Mouse (Mus musculus): ENCODE measurements around the gene Golph3l. TPM values are rescaled to one million over a fixed set of nuclear protein-coding genes. Genes with fewer than 3 reads are reported as not detected.
"Not testable (repeated sequence)": the region's sequence is repeated elsewhere in the genome, so short reads cannot be mapped to it uniquely, and the experiment has no call there.

The Golph3l gene
- polyA plus RNA-seq, 1 experiment from 2014 or later, result 25.6 TPM

DNA sequence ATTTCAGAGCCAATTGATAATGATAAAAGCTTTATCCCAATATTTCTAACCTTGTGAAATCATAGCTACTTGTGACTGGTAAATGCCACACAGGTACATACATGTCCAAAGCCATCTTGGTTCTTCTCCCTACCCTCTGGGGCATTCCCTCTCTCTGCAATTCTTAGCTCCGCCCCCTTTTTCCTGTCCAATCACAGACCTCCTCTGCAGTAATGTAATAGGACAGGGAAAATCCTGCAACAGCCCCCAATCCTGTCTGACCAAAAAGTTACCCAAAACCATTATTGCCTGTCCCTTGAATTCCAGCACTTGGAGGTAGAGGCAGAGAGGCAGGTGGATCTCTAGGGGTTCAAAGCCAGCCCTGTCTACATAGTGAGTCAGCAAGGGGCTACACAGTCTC, 32.5 kb downstream of the Golph3l start:
- no peaks in the 10 kb centered on the region for H3K27me3 ChIP-seq (replicated peaks; ENCODE audit: control insufficient read depth, insufficient read depth, low read length)
- H3K4me3 ChIP-seq (ENCODE audit: low read length), result no peak overlapping the region
- 77% methylated on average over 1 of the region's 1 CpGs for WGBS
- peaks cover 9% of the 10 kb centered on the region for H3K4me1 ChIP-seq (ENCODE audit: control insufficient read depth, insufficient read depth, low read depth, low read length)
- H3K9me3 ChIP-seq (ENCODE audit: control insufficient read depth, low read length), result no peaks in the 10 kb centered on the region
- no peak overlapping the region for H3K27ac ChIP-seq (ENCODE audit: low read depth, low read length)
- no peak overlapping the region for H3K9ac ChIP-seq (ENCODE audit: low read depth, low read length)
- no peak overlapping the region for H3K4me2 ChIP-seq (ENCODE audit: low read length)
- ATAC-seq, result no peak
- H3K36me3 ChIP-seq (ENCODE audit: control insufficient read depth, insufficient read depth, low read length), result peaks cover 17% of the 10 kb centered on the region

GRCm38 (mm10) chr3:95622421-95622820, 33.7 kb downstream of the Golph3l start:
- H3K9me3 ChIP-seq (ENCODE audit: control insufficient read depth, low read length); H3K27me3 ChIP-seq (replicated peaks; ENCODE audit: control insufficient read depth, insufficient read depth, low read length); H3K4me2 ChIP-seq (ENCODE audit: low read length); H3K4me3 ChIP-seq (ENCODE audit: low read length); ATAC-seq; H3K9ac ChIP-seq (ENCODE audit: low read depth, low read length); H3K27ac ChIP-seq (ENCODE audit: low read depth, low read length): not testable (repeated sequence)
- peaks cover 17% of the 10 kb centered on the region for H3K4me1 ChIP-seq (ENCODE audit: control insufficient read depth, insufficient read depth, low read depth, low read length)
- 93% methylated on average over 20 of the region's 20 CpGs for WGBS
- H3K36me3 ChIP-seq (ENCODE audit: control insufficient read depth, insufficient read depth, low read length), result peaks cover 18% of the 10 kb centered on the region

DNA sequence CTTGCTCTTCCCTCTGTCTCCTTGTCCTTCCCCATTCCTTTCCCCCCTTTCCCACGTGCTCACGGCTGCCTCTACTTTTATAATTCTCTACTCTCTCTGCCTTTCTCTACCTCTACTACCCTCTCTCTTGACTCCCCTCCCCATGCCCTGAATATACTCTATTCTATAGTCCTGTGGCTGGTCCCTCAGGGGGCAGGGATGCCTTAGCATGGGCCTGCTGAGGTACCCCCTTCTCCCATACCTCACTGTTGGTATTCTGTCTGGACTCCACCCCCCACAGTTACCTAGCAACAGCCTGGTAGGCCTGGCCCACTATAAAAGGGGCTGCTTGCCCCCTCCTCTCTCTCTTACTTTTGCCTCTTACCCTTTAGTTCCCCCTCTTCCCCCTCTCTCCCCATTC, 34.8 kb downstream of the Golph3l start:
- no peak overlapping the region for H3K4me3 ChIP-seq (ENCODE audit: low read length)
- WGBS, result 52% methylated on average over 2 of the region's 2 CpGs

DNA sequence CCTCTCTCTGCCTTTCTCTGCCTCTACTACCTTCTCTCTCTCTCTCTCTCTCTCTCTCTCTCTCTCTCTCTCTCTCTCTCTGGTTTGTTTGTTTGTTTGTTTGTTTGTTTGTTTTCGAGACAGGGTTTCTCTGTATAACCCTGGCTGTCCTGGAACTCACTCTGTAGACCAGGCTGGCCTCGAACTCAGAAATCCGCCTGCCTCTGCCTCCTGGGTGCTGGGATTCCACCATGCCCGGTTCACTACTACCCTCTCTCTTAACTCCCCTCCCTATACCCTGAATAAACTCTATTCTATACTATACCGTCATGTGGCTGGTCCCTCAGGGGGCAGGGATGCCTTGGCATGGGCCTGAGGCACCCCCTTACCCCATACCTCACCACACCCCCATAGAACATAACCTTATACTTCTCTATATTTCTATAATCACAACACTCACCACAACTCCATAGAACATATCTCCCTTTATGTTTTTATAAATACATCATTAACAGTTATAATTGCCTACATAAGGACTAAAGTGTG, 35.3 kb downstream of the Golph3l start:
- Histone ChIP-seq H3K4me1 (ENCODE audit: control insufficient read depth, insufficient read depth, low read depth, low read length) (peaks cover 17% of the 10 kb centered on the region), H3K9ac (ENCODE audit: low read depth, low read length) (peak overlapping the region; percentile 60; the same call in 1 of the 2 replicates), H3K4me2 (ENCODE audit: low read length) (peak overlapping the region; percentile 68), H3K27ac (ENCODE audit: low read depth, low read length) (peak overlapping the region; percentile 86), H3K4me3 (ENCODE audit: low read length) (peak overlapping the region; percentile 40), H3K36me3 (ENCODE audit: control insufficient read depth, insufficient read depth, low read length) (peaks cover 15% of the 10 kb centered on the region)
- ATAC-seq; H3K9me3 ChIP-seq (ENCODE audit: control insufficient read depth, low read length); H3K27me3 ChIP-seq (replicated peaks; ENCODE audit: control insufficient read depth, insufficient read depth, low read length): not testable (repeated sequence)
- WGBS, result 67% methylated on average over 5 of the region's 5 CpGs

More for the DNA sequence above, 34.8 kb downstream of the Golph3l start:
- H3K27ac ChIP-seq (ENCODE audit: low read depth, low read length), result no peak overlapping the region
- H3K9me3 ChIP-seq (ENCODE audit: control insufficient read depth, low read length), result no peaks in the 10 kb centered on the region
- no peak overlapping the region for H3K4me2 ChIP-seq (ENCODE audit: low read length)
- H3K4me1 ChIP-seq (ENCODE audit: control insufficient read depth, insufficient read depth, low read depth, low read length), result peaks cover 17% of the 10 kb centered on the region
- no peak overlapping the region for H3K9ac ChIP-seq (ENCODE audit: low read depth, low read length)
- no peak for ATAC-seq
- peaks cover 14% of the 10 kb centered on the region for H3K36me3 ChIP-seq (ENCODE audit: control insufficient read depth, insufficient read depth, low read length)
- no peaks in the 10 kb centered on the region for H3K27me3 ChIP-seq (replicated peaks; ENCODE audit: control insufficient read depth, insufficient read depth, low read length)

GRCm38 (mm10) chr3:95624628-95625503, 36.1 kb downstream of the Golph3l start, which contains the start of gene Ensa:
TSS of gene Ensa (plus strand) at chr3:95624993.
- Histone ChIP-seq H3K9me3 (ENCODE audit: control insufficient read depth, low read length) (no peaks in the 10 kb centered on the region), H3K4me1 (ENCODE audit: control insufficient read depth, insufficient read depth, low read depth, low read length) (peaks cover 17% of the 10 kb centered on the region), H3K27ac (ENCODE audit: low read depth, low read length) (peak within 1 kb of the TSS; percentile 96), H3K4me2 (ENCODE audit: low read length) (peak within 1 kb of the TSS; percentile 83), H3K4me3 (ENCODE audit: low read length) (peak within 1 kb of the TSS; percentile 68), H3K36me3 (ENCODE audit: control insufficient read depth, insufficient read depth, low read length) (peaks cover 20% of the 10 kb centered on the region), H3K27me3 (replicated peaks; ENCODE audit: control insufficient read depth, insufficient read depth, low read length) (no peaks in the 10 kb centered on the region), H3K9ac (ENCODE audit: low read depth, low read length) (peak within 1 kb of the TSS; percentile 79)
- peak; percentile 99 for ATAC-seq
- WGBS, result under 1% methylated on average over 44 of the region's 44 CpGs

DNA sequence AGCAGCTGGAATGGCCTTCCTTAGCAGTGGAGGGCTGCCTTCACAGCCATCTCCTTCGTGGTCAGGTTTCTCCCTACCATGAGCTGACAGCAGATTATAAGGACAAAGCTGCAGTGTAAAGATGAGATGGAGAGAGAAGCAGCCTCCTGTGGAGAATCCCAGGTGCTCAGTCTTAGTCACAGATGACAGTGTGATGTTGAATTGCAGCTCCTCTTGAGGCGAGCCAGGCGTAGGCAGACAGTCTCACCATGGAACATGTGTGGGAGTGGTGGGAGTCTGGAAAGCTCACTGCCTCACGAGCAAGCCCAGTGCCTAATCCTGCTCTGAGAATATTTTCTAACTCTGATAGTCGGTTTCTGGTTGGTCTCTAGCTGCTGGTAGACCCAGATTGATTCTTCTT, 39.0 kb downstream of the Golph3l start:
- H3K27ac ChIP-seq (ENCODE audit: low read depth, low read length), result no peak overlapping the region
- H3K27me3 ChIP-seq (replicated peaks; ENCODE audit: control insufficient read depth, insufficient read depth, low read length), result no peaks in the 10 kb centered on the region
- no peak overlapping the region for H3K9ac ChIP-seq (ENCODE audit: low read depth, low read length)
- WGBS, result 92% methylated on average over 5 of the region's 5 CpGs
- H3K4me3 ChIP-seq (ENCODE audit: low read length), result no peak overlapping the region
- H3K4me2 ChIP-seq (ENCODE audit: low read length), result no peak overlapping the region
- no peaks in the 10 kb centered on the region for H3K9me3 ChIP-seq (ENCODE audit: control insufficient read depth, low read length)
- peaks cover 31% of the 10 kb centered on the region for H3K36me3 ChIP-seq (ENCODE audit: control insufficient read depth, insufficient read depth, low read length)
- no peak for ATAC-seq
- H3K4me1 ChIP-seq (ENCODE audit: control insufficient read depth, insufficient read depth, low read depth, low read length), result peaks cover 17% of the 10 kb centered on the region

DNA sequence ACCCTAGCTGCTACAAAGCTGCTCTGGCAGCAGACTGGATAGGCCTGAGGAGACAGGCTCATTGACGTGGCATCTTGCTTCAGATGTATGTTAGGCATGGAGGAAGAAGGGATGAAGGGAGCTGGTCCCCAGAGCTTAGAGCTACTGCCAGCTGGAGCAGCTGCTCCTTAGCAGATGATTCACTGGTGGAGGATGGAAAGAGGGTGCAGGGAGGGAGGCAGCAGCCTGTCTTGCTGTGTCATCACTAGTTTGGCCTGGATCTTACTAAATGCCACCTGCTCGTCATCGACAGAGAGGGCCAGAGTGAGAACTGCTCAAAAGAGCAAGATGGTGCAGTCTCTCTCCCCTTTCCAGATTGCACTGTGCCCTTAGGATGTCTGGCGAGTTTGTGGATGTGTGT, 41.0 kb downstream of the Golph3l start:
- Histone ChIP-seq H3K9ac (ENCODE audit: low read depth, low read length) (no peak overlapping the region; the same call in 1 of the 2 replicates), H3K36me3 (ENCODE audit: control insufficient read depth, insufficient read depth, low read length) (peaks cover 34% of the 10 kb centered on the region), H3K27ac (ENCODE audit: low read depth, low read length) (no peak overlapping the region), H3K4me1 (ENCODE audit: control insufficient read depth, insufficient read depth, low read depth, low read length) (peaks cover 15% of the 10 kb centered on the region), H3K9me3 (ENCODE audit: control insufficient read depth, low read length) (no peaks in the 10 kb centered on the region), H3K4me3 (ENCODE audit: low read length) (no peak overlapping the region), H3K4me2 (ENCODE audit: low read length) (no peak overlapping the region), H3K27me3 (replicated peaks; ENCODE audit: control insufficient read depth, insufficient read depth, low read length) (no peaks in the 10 kb centered on the region)
- no peak for ATAC-seq
- WGBS, result 67% methylated on average over 4 of the region's 4 CpGs

GRCm38 (mm10) chr3:95630856-95631255, 42.1 kb downstream of the Golph3l start:
- no peak overlapping the region for H3K27ac ChIP-seq (ENCODE audit: low read depth, low read length)
- no peak overlapping the region for H3K4me2 ChIP-seq (ENCODE audit: low read length)
- H3K36me3 ChIP-seq (ENCODE audit: control insufficient read depth, insufficient read depth, low read length), result peaks cover 34% of the 10 kb centered on the region
- no peak for ATAC-seq
- H3K9me3 ChIP-seq (ENCODE audit: control insufficient read depth, low read length), result no peaks in the 10 kb centered on the region
- no peaks in the 10 kb centered on the region for H3K27me3 ChIP-seq (replicated peaks; ENCODE audit: control insufficient read depth, insufficient read depth, low read length)
- H3K9ac ChIP-seq (ENCODE audit: low read depth, low read length), result no peak overlapping the region
- H3K4me3 ChIP-seq (ENCODE audit: low read length), result no peak overlapping the region
- peaks cover 12% of the 10 kb centered on the region for H3K4me1 ChIP-seq (ENCODE audit: control insufficient read depth, insufficient read depth, low read depth, low read length)
- 88% methylated on average over 3 of the region's 3 CpGs for WGBS

GRCm38 (mm10) chr3:95631304-95631703, 42.6 kb downstream of the Golph3l start:
- Histone ChIP-seq H3K4me1 (ENCODE audit: control insufficient read depth, insufficient read depth, low read depth, low read length) (peaks cover 8% of the 10 kb centered on the region), H3K9me3 (ENCODE audit: control insufficient read depth, low read length) (no peaks in the 10 kb centered on the region), H3K27me3 (replicated peaks; ENCODE audit: control insufficient read depth, insufficient read depth, low read length) (no peaks in the 10 kb centered on the region), H3K9ac (ENCODE audit: low read depth, low read length) (no peak overlapping the region), H3K36me3 (ENCODE audit: control insufficient read depth, insufficient read depth, low read length) (peaks cover 34% of the 10 kb centered on the region), H3K4me3 (ENCODE audit: low read length) (no peak overlapping the region), H3K4me2 (ENCODE audit: low read length) (no peak overlapping the region), H3K27ac (ENCODE audit: low read depth, low read length) (no peak overlapping the region)
- no peak for ATAC-seq
- 74% methylated on average over 6 of the region's 6 CpGs for WGBS

All from hindbrain, embryonic 16.5 days (tissue).